Mouse (Mus musculus): ENCODE results near the gene Cd86. TPM values are rescaled to one million over a fixed set of nuclear protein-coding genes. Genes with fewer than 3 reads are reported as not detected.

Gene Cd86
- polyA plus RNA-seq (2014; fragmentation: Illumina TruSeq; extraction: RNeasy Lipid Tissue Mini Kit (QIAGEN cat#74804); ENCODE audit: low read depth, low replicate concordance): 12.1 TPM

DNA sequence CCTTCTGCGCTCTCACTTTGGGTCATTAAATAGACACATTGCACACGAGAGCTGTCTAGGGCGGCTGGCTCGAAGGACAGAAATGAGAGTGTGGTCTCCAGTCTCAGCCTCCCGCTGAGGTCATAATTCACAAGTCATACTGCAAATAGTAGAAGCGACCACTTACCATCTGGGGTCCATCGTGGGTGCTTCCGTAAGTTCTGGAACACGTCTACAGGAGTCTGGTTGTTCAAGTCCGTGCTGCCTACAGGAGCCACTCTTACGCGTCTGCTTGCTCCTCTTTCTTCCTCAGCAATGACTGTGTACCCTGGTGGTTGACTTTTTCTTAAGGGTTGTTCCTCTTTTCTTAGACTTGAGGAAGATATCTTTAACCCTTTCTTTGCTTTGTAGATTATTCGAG lies at the start of gene Cd86:
Gene Cd86 (minus strand): TSS at position 300 of the 400 bp plus-strand sequence.

DNA sequence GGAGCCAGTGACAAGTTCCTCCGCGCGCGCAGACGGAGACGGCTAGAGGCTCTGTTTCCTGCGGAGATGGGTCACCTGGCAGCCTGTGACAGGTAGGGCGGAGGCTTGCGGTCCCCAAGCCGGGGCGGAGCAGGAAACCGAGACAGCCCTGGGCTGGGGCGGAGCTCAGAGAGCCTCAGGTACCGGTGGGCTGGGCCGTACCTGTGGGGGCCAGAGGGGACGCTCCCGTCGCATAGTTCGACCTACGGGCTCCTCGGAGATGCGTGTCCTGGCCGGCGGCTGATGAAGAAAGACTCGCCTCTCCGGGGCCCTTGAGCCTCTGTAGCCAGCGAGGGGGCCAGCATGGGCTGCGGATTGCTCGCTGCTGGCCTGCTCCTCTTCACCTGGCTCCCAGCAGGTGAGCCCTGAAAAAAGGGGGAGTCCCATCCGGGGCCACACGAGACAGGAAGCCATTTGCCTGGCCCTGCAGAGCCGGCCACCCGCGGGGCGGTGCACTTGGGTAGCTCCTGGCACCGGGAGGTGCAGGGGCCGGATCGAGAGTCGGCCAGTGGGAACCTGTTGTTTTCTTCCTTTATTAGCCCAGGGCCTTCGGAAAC lies 28.0 kb upstream of the Cd86 start, which contains the start of gene Ildr1:
Gene Ildr1 (plus strand): TSS at position 161 of the 596 bp plus-strand sequence.

GRCm38 (mm10) chr16:36561386-36562338 lies 104.2 kb downstream of the Cd86 start, which contains the start of gene Casr:
Gene Casr (minus strand): TSS chr16:36562141.

Other genes starting within 250 kb of the Cd86 start
- gene Stfa3, start 210.7 kb downstream of the Cd86 start, polyA plus RNA-seq (2014; fragmentation: Illumina TruSeq; extraction: RNeasy Lipid Tissue Mini Kit (QIAGEN cat#74804); ENCODE audit: low read depth, low replicate concordance): not detected
- gene Casr, start 103.9 kb downstream of the Cd86 start, polyA plus RNA-seq (2014; fragmentation: Illumina TruSeq; extraction: RNeasy Lipid Tissue Mini Kit (QIAGEN cat#74804); ENCODE audit: low read depth, low replicate concordance): not detected
- 122 TPM for gene Ildr1, start 27.9 kb upstream of the Cd86 start, polyA plus RNA-seq (2014; fragmentation: Illumina TruSeq; extraction: RNeasy Lipid Tissue Mini Kit (QIAGEN cat#74804); ENCODE audit: low read depth, low replicate concordance)
- 92.6 TPM for gene Slc15a2, start 118.9 kb upstream of the Cd86 start, polyA plus RNA-seq (2014; fragmentation: Illumina TruSeq; extraction: RNeasy Lipid Tissue Mini Kit (QIAGEN cat#74804); ENCODE audit: low read depth, low replicate concordance)
- gene Iqcb1, start 162.3 kb upstream of the Cd86 start, polyA plus RNA-seq (2014; fragmentation: Illumina TruSeq; extraction: RNeasy Lipid Tissue Mini Kit (QIAGEN cat#74804); ENCODE audit: low read depth, low replicate concordance): 22.6 TPM
- 4.8 TPM for gene Eaf2, start 208.9 kb upstream of the Cd86 start, polyA plus RNA-seq (2014; fragmentation: Illumina TruSeq; extraction: RNeasy Lipid Tissue Mini Kit (QIAGEN cat#74804); ENCODE audit: low read depth, low replicate concordance)
- 65.4 TPM for gene Golgb1, start 209.1 kb upstream of the Cd86 start, polyA plus RNA-seq (2014; fragmentation: Illumina TruSeq; extraction: RNeasy Lipid Tissue Mini Kit (QIAGEN cat#74804); ENCODE audit: low read depth, low replicate concordance)

Data from sigmoid colon, adult 10 weeks (tissue).